Mouse (Mus musculus) testis, adult 2 months (tissue): ENCODE measurements around the gene Slc41a1.

Experiments
- CTCF ChIP-seq: fragments of 200-500 bp; IDR thresholded peaks from 2 replicates; pipeline ENCODE4 v1.5.1; 2012; ENCODE audit warnings: low read depth, mild to moderate bottlenecking, inconsistent platforms, low read length, moderate library complexity; ENCODE audit not compliant: control insufficient read depth, insufficient read depth, insufficient replicate concordance
- POLR2A ChIP-seq: fragments of 200-500 bp; IDR thresholded peaks from 2 replicates; pipeline ENCODE4 v1.6.1; 2012; ENCODE audit warnings: low read depth, mild to moderate bottlenecking, inconsistent platforms, low read length, moderate library complexity; ENCODE audit not compliant: control insufficient read depth

GRCm38 (mm10) chr1:131867093-131867945 lies 40.0 kb downstream of the Slc41a1 start, which contains the start of gene Rab29:
- TF ChIP-seq POLR2A, result no peak; the same call in 1 of the 2 replicates
- peak; percentile 85; the same call in 1 of the 2 replicates for TF ChIP-seq CTCF
